Mouse (Mus musculus) bone marrow macrophage, adult 2 months (primary cell): ENCODE data around the gene Elmo1. TPM values are rescaled to one million over a fixed set of nuclear protein-coding genes. Genes with fewer than 3 reads are reported as not detected.

ENCODE experiments used
- H3K27ac ChIP-seq: 2 replicates; pipeline ENCODE4 v1.5.1; 2012; ENCODE audit warnings: low read depth, low read length; ENCODE audit not compliant: insufficient read depth
- H3K4me1 ChIP-seq: 2 replicates; pipeline ENCODE4 v1.6.1; 2012; ENCODE audit warnings: low read length; ENCODE audit not compliant: control insufficient read depth, insufficient read depth
- H3K4me3 ChIP-seq: 2 replicates; pipeline ENCODE4 v1.5.1; 2012; ENCODE audit warnings: mild to moderate bottlenecking, low read length, moderate library complexity; ENCODE audit not compliant: insufficient read depth
- CTCF ChIP-seq: IDR thresholded peaks from 2 replicates; pipeline ENCODE4 v1.5.1; 2012; ENCODE audit warnings: low read depth, mild to moderate bottlenecking, low read length, moderate library complexity
- POLR2A ChIP-seq: IDR thresholded peaks from 2 replicates; pipeline ENCODE4 v1.6.1; 2012; ENCODE audit warnings: mild to moderate bottlenecking, low read depth, low read length, borderline replicate concordance
- polyA plus RNA-seq: library from polyadenylated mRNA; stranded (reverse); fragments of >200 nt; gene quantifications from 2 replicates; pipeline ENCODE4 v1.2.4, GENCODE M21; 2012; ENCODE audit not compliant: missing spikeins, insufficient read depth, insufficient read length

Elmo1 gene
- polyA plus RNA-seq, 1 experiment, result 60.9 TPM

GRCm38 (mm10) chr13:20182239-20182825 lies 91.9 kb downstream of the Elmo1 start:
- Histone ChIP-seq H3K4me3 (no peak overlapping the region), H3K27ac (peak overlapping the region; percentile 94), H3K4me1 (peaks cover 48% of the 10 kb centered on the region)
- TF ChIP-seq POLR2A (no peak), CTCF (no peak)

- Histone ChIP-seq H3K4me1 (peaks cover 59% of the 10 kb centered on the region), H3K4me3 (no peak overlapping the region), H3K27ac (peak overlapping the region; percentile 98)
- no peak for TF ChIP-seq CTCF
- no peak for TF ChIP-seq POLR2A
Measured at GRCm38 (mm10) chr13:20183512-20184238, 93.3 kb downstream of the Elmo1 start.

- peak overlapping the region; percentile 98 for H3K27ac ChIP-seq
- H3K4me3 ChIP-seq, result peak overlapping the region; percentile 83
- TF ChIP-seq CTCF (0 out of 2 replicates have a peak, but pooled peaks have one; percentile 20), POLR2A (no peak)
- peaks cover 60% of the 10 kb centered on the region for H3K4me1 ChIP-seq
Measured at GRCm38 (mm10) chr13:20184239-20185033, 94.0 kb downstream of the Elmo1 start.

- TF ChIP-seq CTCF, result no peak; the same call in 1 of the 2 replicates
- TF ChIP-seq POLR2A, result no peak
- H3K4me1 ChIP-seq, result peaks cover 54% of the 10 kb centered on the region
Measured at GRCm38 (mm10) chr13:20185034-20185846, 94.8 kb downstream of the Elmo1 start.

GRCm38 (mm10) chr13:20185847-20186213 lies 95.4 kb downstream of the Elmo1 start:
- TF ChIP-seq POLR2A (no peak), CTCF (no peak)
- H3K4me1 ChIP-seq, result peaks cover 50% of the 10 kb centered on the region
- peak overlapping the region; percentile 83 for H3K4me3 ChIP-seq
- peak overlapping the region; percentile 98 for H3K27ac ChIP-seq

More at GRCm38 (mm10) chr13:20185034-20185846, 94.8 kb downstream of the Elmo1 start:
- Histone ChIP-seq H3K27ac (peak overlapping the region; percentile 98), H3K4me3 (peak overlapping the region; percentile 83)

- H3K4me3 ChIP-seq, result peak overlapping the region; percentile 41
Measured at GRCm38 (mm10) chr13:20187647-20188046, 97.3 kb downstream of the Elmo1 start.

GRCm38 (mm10) chr13:20192009-20192584 lies 101.7 kb downstream of the Elmo1 start:
- H3K27ac ChIP-seq, result no peak overlapping the region
- H3K4me1 ChIP-seq, result peaks cover 50% of the 10 kb centered on the region
- H3K4me3 ChIP-seq, result no peak overlapping the region
- TF ChIP-seq CTCF (no peak), POLR2A (no peak)

More at GRCm38 (mm10) chr13:20187647-20188046, 97.3 kb downstream of the Elmo1 start:
- TF ChIP-seq CTCF (no peak), POLR2A (no peak)
- peaks cover 43% of the 10 kb centered on the region for H3K4me1 ChIP-seq
- peak overlapping the region; percentile 85 for H3K27ac ChIP-seq

GRCm38 (mm10) chr13:20200582-20200981 lies 110.2 kb downstream of the Elmo1 start:
- peaks cover 22% of the 10 kb centered on the region for H3K4me1 ChIP-seq
- H3K27ac ChIP-seq, result no peak overlapping the region
- H3K4me3 ChIP-seq, result no peak overlapping the region
- TF ChIP-seq POLR2A, result no peak
- TF ChIP-seq CTCF, result no peak

- no peak overlapping the region for H3K4me3 ChIP-seq
- TF ChIP-seq CTCF, result no peak
- no peak overlapping the region for H3K27ac ChIP-seq
- peaks cover 27% of the 10 kb centered on the region for H3K4me1 ChIP-seq
Measured at GRCm38 (mm10) chr13:20202617-20203016, 112.2 kb downstream of the Elmo1 start.
